Mouse (Mus musculus): ENCODE measurements around the gene Sgf29. TPM values are rescaled to one million over a fixed set of nuclear protein-coding genes. Genes with fewer than 3 reads are reported as not detected.

Gene Sgf29
- 10 to 100 TPM; 27.2 to 38.4 TPM for total RNA-seq (2021)

DNA sequence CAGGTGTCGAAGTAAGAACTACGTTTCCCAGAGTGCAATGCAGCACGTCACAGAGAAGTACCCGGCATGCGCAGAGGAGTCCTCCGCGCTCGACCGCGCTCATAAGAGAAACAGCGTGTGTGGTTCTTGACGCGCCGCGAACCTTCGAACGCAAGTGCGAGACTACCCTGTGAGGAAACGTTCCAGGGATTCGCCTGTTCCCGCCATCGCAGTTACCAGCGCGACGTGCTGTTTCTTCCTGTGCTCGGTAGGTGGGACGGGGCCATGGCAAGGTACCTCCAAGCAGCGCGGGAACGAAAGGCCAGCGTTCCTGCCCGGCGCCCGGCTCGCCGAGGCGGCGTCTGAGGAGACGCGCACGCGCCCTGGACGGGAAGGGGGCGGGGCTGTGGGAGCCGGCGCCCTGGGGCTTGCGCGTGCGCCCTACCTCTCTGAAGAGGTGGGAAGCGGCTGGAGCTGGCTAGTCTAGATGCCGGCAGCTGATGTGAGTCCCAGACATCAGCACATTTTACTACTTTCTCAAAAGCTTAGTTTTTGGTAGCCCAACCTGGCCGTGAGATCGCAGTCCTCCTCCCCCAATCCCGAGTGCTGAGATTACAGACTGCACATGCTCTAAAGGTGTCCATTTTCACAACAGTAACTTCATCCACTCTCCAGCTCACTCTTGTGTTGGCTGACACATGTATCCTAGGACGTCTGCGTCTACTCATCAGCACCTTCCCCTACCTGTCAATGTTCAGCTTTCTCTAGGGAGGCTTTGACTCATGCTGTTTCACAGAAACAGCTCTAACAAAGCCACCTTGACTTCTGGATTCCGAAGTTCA is at the start of gene Sgf29:
TSS of gene Sgf29 (plus strand) at position 79 of the 821 bp plus-strand sequence.
- peak; percentile 95 to 96 for DNase-seq (ENCODE audit: low spot score in 2 of 2)
- intact Hi-C loops (cut with DNase I), result loop anchor here (2.0 kb wide), 1 partner anchor 45 kb away; the partner anchor contains the start of genes Bola2 and Slx1b

DNA sequence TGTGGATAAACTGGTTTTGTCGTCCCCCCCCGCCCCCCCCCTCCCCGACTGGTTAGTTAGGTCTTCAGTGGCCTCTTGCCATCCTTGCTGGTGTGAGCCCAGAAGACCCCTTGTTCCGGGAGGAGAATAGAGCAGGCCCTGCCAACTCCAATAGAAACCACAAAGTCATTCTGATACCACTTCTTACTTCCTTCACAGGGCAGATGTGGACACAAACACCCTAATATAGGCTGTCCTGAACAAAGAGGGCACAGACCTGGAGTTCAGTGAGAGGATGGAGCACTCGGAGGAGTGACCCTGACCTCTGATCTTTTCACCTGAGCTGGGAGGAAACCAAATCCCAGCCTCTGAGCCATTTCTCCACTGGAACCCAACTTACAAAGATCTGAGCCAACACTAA is 47.2 kb upstream of the Sgf29 start:
- DNase-seq (ENCODE audit: low spot score in 2 of 2), result no peak
- intact Hi-C loops (cut with DNase I), result no loop called here

DNA sequence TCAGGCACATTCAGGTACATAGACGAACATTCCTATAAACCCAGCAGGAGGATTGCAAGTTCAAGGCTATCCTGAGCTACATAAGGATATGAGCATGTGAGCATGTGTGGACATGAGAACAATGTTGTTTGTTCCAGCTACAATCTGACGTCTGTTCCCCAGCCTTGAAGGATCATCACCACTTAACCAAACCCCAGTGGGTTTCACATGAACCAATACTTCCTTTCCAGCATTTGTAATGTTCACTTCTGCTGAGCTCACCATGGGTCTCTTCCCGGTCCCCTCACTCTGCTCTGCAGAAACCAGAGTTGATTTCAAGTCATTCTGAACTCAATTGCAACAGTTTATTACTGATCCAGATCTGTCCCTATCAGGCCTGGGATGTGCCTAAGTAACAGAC is 46.5 kb upstream of the Sgf29 start:
- intact Hi-C loops (cut with DNase I), result no loop called here

DNA sequence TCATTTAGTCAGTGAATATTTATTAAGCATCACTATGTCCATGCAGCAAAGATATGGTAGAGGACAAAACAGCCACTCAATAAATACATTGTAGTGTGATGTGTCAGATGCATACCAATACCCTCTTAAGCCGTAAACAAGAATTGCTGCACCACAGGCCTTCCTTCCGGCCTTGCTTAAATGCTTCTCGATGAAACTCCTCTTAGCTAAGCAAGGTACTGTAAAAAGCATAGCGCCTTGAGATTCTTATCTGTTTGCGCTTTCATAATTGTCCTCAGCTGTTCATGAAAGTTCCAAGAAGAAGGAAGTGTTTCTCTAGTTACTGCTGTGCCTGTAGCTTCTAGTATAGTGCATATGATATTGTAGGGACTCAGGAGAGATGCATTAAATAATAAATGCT is 42.5 kb upstream of the Sgf29 start:
- DNase-seq (ENCODE audit: low spot score in 2 of 2), result no peak
- intact Hi-C loops (cut with DNase I), result no loop called here

More for the DNA sequence above, 46.5 kb upstream of the Sgf29 start:
- DNase-seq (ENCODE audit: low spot score in 2 of 2), result no peak

DNA sequence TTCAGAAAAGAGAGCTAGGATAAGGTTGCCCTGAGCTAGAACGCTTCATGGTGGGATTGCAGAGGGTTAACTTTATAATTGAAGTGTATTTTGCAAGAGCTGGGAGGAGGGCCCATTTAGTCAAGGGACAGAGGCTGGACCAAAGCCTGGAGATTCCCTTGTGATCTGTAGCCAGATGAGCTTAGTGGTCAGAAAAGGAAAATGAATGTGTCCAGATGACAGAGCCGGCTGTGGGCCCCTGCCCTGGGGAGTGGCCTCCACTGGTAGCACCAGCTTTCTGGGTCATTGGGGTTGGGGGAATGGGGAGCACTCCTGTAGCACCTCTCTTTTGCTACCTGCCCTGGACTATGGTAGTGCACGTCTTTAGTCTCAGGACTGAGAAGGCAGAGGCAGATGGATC is 42.0 kb upstream of the Sgf29 start:
- no peak for DNase-seq (ENCODE audit: low spot score in 2 of 2)
- intact Hi-C loops (cut with DNase I), result no loop called here

DNA sequence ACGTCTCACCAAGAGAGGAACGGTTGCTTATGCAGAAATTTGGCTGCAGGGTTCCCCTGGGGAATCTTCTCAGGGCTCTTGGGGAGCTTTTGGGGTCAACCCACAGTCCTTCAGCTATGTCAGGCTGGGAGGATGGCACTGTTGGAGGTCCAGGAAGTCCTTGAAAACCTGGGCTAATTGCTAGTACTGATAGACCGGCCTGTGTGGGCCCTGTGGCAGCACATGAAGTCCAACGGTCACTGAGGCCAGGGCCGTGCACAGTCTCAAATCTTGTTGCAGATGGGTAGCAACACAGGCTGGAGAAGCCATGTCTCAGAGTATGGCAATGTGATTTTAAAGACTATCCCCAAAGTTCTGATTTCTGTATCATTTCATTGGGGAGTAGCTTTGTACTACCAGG is 41.3 kb upstream of the Sgf29 start:
- intact Hi-C loops (cut with DNase I), result no loop called here
- no peak for DNase-seq (ENCODE audit: low spot score in 2 of 2)

DNA sequence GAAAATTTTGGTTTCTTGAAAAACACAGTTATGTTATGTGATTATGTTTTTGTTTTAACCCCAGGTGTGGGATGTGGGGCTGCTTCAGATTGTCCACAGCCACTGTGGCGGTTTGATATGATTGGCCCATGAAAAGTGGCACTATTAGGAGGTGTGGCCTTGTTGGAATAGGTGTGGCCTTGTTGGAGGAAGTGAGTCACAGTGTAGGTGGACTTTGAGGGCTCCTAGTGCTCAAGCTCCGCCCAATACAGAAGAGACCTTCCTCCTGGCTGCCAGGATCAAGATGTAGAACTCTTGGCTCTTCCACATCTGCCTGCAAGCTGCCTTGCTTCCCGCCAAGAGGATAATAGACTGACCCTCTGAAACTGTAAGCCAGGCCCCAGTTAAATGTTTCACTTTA is 36.4 kb upstream of the Sgf29 start:
- no peak for DNase-seq (ENCODE audit: low spot score in 2 of 2)
- intact Hi-C loops (cut with DNase I), result no loop called here

DNA sequence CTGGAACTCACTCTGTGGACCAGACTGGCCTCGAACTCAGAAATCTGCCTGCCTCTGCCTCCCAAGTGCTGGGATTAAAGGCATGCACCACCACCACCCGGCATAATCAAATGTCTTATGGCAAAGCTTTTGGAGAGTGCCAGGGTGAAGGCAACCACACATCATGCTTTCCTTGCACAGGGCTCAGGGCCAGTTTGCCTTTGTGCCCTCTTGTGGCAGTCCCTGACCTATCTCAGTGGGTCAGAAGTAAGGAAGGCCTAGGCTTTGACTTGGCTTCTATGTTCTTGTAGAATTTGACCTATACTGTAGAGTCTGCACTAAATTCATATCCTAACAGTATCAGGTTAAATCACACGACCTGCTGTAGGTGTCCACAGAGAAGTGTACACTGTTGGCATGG is 32.4 kb upstream of the Sgf29 start:
- intact Hi-C loops (cut with DNase I), result no loop called here
- DNase-seq (ENCODE audit: low spot score in 2 of 2), result no peak

DNA sequence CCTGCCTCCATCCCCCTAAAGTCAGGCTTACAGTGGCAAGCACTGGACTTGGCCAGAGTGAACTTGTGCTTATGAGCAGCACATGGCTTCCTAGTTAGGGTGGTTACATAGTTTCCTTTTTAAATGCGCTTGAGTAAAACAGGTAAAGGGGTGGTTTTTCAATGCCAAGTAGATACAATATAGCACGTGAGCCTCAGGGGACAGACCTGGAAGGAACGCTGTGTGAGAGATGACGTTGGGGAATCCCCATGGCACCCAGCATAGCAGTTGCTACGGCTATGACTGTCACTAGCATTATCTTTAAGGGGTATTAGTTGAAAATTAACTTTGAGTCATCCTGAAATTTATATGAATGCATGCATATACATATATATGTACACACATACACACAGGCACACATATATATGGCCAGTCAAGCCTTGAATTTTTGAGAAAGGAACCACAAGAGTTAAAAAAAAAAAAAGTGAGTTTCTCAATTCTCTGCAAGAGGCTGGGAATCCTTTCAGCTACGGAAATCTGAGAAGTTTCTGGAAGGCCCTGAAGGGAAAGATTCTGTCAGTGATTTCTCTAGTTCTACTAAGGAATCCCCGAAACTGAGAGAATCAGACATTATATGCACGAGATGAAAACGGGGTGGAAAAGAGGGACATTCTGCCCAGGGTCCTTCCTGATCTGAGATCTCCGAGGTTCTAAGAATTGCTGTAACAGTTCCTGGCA is 29.4 kb upstream of the Sgf29 start:
- intact Hi-C loops (cut with DNase I), result no loop called here
- DNase-seq (ENCODE audit: low spot score in 2 of 2), result no peak

DNA sequence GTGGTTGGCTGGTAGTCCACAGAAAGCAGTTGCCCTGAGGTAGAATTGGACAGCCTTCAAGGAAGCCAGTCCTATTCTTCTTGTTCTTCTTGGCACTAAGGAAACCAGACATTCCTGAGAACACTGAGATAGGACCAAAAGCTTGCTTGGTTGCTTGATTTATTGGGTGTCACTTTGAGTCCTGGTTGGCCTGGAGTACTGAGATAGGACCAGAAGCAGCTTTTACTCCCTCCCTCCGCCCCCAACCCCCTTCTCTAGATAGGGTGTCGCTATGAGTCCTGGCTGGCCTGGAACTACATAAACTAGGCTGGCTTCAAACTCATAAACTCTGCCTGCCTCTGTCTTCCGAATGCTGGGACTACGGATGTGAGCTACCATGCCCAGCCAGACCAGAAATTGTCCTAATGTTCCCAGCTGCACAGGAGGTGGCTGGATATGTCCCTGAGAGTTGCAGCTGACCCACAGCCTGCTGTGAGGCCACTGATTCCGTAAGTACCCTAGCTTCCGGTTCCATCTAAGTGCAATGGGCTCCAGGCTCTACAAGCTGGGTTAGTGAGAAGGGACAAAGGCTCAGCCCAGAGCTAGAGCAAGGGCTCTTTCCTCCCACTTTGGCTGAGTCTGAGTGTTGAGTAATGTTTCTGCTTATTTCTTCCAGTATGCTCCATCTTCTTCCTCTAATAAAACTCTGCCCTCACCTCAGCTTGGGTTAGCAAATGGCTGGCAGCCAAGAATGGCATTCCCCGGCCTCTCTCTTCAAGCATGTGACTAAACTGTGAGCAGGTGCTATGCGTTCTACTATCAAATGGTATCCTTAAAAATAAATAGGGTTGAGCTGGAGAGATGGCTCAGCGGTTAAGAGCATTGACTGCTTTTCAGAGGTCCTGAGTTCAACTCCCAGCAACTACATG is 27.4 kb upstream of the Sgf29 start:
- intact Hi-C loops (cut with DNase I), result no loop called here
- no peak for DNase-seq (ENCODE audit: low spot score in 2 of 2)

DNA sequence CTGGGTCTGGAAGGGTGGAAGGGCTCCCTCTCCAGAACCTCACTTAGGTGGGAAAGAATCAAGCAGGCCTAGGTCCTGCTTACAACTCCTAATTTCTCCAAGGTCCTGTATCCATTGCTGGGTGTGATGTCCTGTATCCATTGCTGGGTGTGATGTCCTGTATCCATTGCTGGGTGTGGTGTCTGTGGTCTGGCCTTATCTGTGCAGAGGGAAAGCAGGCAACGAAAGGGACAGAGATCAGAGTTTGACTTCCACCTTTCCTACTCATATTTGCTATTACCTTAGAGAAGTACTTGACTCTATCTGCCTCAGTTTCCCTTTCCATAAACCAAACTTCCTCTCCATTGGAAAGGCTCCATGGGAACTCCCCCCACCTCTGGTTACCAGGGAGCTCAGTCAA is 25.7 kb upstream of the Sgf29 start:
- intact Hi-C loops (cut with DNase I), result no loop called here
- DNase-seq (ENCODE audit: low spot score in 2 of 2), result no peak

DNA sequence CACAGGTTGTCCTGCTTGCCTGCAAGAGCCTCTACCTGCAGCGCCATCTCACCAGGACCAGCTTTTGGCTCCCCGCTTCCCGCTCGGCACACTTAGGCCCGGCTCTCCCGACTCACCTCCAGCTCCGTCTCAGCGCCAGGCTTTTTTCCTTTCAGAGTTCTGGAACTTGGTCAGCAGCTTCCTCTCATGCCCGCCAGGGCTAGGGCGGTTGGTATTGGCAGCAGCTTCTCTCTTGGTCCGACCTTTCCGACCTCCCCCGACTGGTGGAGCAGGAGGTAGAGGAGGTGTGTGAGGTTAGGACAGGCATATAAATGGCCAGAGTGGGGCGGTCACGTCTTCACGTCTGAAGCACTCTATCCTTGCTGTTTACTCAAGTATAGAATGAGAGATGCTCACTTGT is 24.3 kb upstream of the Sgf29 start:
- no peak for DNase-seq (ENCODE audit: low spot score in 2 of 2)
- intact Hi-C loops (cut with DNase I), result no loop called here

DNA sequence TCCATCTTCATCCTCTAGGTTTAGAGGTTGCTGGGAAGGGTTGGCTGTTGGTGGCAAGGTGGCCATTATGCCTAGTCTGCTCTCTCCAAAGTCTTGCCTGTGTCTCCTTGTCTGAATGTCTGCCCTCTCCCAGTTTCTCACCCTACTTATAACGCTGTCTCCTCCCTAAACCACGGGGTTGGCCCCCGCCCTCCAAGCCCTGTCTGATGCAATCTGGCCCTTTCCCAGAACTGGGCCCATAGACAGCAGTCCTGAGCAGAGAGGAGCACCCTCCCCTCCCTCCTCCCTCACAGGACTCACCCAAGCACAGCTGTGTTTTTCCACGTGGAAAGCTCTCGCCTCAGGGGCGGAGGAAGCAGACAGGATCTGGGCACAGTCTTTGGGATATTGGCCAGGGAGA is 23.7 kb upstream of the Sgf29 start:
- intact Hi-C loops (cut with DNase I), result no loop called here
- DNase-seq (ENCODE audit: low spot score in 2 of 2), result peak; percentile 7 to 36

DNA sequence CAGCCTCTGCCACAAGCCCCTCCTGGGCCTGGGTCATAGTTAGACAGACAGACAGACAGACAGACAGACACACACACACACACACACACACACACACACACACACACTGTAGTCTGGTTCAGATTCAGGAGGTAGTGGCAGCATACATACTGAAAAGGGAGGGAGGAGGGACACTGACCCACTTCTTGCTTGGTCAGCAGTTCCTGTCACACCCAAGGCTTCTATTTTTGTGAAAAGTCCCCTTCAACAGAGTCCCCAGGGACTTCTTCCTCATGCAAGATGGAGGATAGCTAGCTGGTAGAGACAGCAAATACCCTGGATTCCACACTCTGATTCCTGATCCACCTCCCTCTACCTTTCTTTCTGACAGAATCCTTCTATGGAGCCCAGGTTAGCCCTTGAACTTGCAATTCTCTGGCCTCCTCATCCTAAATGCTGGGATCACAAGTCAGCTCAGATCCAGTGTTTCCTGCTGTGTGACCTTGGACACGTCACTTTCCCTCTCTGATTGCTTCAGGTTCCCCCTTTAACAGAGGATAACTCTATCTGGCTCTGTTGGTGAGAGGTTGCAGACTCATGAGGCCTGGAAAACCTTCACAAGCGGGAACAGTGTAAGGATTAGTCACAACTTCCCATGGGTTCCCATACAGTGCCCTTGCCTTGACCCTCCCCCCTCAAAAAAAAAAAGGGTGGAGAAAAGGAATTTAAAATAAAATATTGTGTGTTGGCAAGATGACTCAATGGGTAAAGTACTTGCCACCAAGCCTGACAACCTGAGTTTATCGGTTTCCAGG is 23.1 kb upstream of the Sgf29 start:
- intact Hi-C loops (cut with DNase I), result no loop called here
- DNase-seq (ENCODE audit: low spot score in 2 of 2), result no peak

DNA sequence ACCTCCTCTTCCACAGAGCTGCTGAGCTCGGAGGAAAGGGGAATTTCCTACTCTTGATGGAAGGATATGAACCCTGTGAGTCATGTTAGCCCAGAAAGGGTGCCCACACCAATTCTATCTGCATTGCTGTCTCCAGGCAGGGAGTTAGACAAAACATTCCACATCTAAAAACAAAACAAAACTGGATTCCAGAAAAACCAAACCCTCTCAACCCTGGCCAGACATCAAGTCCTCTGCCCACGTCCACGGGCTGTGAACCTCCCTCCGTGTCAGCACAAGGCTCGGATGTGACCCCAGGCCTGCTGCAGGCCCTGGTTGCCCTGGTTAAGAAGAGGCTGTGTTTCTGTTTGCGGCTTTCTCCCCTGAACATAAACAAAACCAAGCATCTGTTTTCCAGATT is 21.0 kb upstream of the Sgf29 start:
- DNase-seq (ENCODE audit: low spot score in 2 of 2), result no peak
- intact Hi-C loops (cut with DNase I), result no loop called here

DNA sequence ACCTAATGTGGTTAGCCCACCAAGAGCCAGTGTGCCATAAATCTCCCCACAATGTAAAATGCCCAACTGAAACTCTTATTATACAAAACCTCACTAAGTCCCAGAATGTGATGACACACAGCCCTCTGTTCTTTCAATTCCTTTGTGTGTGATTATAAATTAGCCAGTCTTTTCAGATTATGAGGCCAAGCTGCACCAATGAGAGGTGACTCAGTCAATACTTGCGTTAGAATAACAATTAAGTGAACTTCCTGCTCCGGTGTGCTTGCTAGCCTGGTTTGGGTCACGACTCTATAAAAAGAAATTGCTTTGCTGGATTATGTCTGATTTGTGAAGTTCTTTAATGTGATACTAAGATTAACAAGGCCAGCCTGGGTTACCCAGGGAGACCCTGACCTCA is 19.2 kb upstream of the Sgf29 start:
- no peak for DNase-seq (ENCODE audit: low spot score in 2 of 2)
- intact Hi-C loops (cut with DNase I), result no loop called here

DNA sequence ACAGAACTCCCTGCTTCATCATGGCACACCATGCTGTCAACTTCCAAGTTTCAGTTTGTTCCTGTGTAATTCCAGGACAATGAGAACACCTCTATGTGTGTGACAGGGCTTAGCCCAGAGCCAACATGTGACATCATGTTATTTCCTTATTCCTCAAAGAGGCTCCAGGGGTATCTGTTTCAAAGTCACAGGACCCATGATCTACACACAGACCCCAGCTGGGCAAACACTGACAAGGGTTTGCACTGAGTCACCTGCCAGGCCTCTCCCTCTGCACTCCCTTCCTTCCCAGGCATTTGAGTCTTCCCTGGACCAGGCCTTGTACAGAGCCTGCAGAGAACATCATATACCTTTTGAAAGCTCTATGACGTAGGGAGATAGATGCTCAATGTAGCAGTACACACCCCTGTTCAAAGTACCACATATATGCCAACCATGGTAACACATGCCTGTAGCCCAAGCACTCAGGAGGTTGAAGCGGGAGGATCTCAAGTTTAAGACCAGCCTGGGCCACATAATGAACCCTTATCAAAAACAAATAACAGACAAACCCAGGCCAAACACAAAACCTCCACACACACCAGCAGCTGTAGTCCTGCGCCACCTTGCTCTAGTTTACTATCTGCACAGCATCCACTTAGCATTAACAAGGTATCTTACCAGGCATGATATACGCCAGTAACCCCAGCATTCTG is 18.1 kb upstream of the Sgf29 start, which contains the start of gene Nupr1:
TSS of gene Nupr1 (minus strand) at position 38 of the 695 bp plus-strand sequence.
- intact Hi-C loops (cut with DNase I), result no loop called here

DNA sequence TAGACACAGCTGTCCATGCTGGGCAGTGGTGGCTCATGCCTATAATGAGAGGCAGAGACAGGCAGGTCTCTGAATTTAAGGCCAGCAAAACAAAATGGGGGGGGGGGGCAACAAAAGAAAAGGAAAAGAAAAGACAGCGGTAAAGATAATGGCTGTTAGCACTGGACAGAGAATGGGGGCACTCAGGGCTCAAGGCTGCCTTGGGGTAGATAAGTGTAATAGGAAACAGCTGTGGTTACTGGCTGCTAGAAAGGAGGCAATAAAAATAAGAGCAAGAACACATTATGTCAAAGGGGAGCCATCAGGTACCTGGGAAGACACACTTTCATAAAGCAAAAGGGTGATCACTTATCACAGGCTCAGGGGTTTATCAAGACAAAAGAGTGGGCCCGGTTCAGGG is 16.6 kb upstream of the Sgf29 start:
- no peak for DNase-seq (ENCODE audit: low spot score in 2 of 2)
- intact Hi-C loops (cut with DNase I), result no loop called here

More for the DNA sequence above, 18.1 kb upstream of the Sgf29 start, which contains the start of gene Nupr1:
- no peak for DNase-seq (ENCODE audit: low spot score in 2 of 2)

DNA sequence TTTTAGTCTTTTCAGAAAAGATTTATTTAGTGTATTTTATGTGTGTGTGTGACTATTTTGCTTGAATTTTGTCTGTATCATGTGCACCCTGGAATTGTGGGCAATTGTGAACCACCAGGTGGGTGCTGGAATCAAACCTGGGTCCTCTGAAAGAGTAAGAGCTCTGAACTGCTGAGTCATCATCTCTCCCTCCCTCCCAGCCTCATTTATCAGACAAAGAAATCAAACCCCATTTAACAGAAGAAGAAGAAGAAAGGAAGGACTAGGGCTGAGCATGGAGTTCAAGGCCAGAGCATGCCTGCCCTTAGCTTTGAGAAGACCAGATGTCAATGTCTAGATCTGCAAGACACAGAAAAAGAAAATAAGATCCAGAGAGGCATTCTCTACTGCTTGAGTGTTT is 13.7 kb upstream of the Sgf29 start:
- DNase-seq (ENCODE audit: low spot score in 2 of 2), result no peak
- intact Hi-C loops (cut with DNase I), result no loop called here
